Mouse (Mus musculus): ENCODE measurements around the gene Pa2g4. TPM values are rescaled to one million over a fixed set of nuclear protein-coding genes. Genes with fewer than 3 reads are reported as not detected.

The Pa2g4 gene
- polyA plus RNA-seq, 1 experiment, result not detected

DNA sequence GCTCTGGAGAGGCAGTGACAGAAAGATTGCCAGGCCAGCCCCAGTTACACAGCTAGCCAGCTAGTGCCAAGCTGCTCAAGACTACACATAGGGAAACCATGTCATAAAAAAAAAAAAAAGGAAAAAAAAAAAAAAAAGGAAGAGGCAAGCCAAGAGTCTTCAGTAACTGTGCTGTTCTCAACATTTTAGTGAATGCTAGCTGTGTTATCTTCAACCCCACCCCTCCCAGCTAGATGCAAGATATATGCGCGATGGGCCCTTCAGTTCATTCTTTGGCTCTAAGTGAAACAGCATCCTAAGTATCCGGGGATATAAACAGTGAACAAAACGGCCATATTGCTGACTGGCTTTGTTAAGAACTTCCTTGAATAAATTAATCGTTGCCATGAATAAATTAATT is 27.0 kb upstream of the Pa2g4 start:
- Histone ChIP-seq H3K4me1 (ENCODE audit: control insufficient read depth, insufficient read depth, low read length) (peaks cover 7% of the 10 kb centered on the region), H3K4me3 (ENCODE audit: insufficient read depth, low read depth, low read length) (no peak overlapping the region), H3K27ac (ENCODE audit: insufficient read depth, low read depth, low read length) (no peak overlapping the region)
- WGBS, result 31% methylated on average over 5 of the region's 5 CpGs
- no peak for TF ChIP-seq CTCF (IDR thresholded peaks at IDR 0.05; ENCODE audit: insufficient read depth, low read depth, low read length)
- TF ChIP-seq POLR2A (IDR thresholded peaks at IDR 0.05; ENCODE audit: insufficient read depth, low read depth, low read length), result no peak

DNA sequence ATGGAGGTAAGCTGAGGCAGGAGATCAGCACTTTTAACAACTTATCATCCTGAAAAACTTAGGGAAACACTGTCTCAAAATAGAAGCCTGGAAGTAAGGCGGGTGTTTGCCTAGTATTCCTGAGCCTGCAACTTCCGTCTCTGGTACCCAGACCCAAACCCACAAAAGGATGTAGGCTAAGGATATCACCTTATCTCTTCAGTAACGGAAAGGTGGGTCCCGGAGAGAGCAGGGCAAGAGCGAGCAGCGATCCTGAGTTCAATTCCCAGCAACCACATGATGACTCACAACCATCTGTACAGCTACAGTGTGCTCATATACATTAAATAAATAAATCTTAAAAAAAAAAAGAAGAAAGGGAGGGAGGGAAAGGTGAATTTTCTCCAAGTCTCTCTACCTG is 25.6 kb upstream of the Pa2g4 start:
- TF ChIP-seq POLR2A (IDR thresholded peaks at IDR 0.05; ENCODE audit: insufficient read depth, low read depth, low read length), result no peak
- TF ChIP-seq CTCF (IDR thresholded peaks at IDR 0.05; ENCODE audit: insufficient read depth, low read depth, low read length), result no peak
- Histone ChIP-seq H3K4me3 (ENCODE audit: insufficient read depth, low read depth, low read length) (no peak overlapping the region), H3K4me1 (ENCODE audit: control insufficient read depth, insufficient read depth, low read length) (peaks cover 7% of the 10 kb centered on the region), H3K27ac (ENCODE audit: insufficient read depth, low read depth, low read length) (no peak overlapping the region)
- 91% methylated on average over 6 of the region's 6 CpGs for WGBS

DNA sequence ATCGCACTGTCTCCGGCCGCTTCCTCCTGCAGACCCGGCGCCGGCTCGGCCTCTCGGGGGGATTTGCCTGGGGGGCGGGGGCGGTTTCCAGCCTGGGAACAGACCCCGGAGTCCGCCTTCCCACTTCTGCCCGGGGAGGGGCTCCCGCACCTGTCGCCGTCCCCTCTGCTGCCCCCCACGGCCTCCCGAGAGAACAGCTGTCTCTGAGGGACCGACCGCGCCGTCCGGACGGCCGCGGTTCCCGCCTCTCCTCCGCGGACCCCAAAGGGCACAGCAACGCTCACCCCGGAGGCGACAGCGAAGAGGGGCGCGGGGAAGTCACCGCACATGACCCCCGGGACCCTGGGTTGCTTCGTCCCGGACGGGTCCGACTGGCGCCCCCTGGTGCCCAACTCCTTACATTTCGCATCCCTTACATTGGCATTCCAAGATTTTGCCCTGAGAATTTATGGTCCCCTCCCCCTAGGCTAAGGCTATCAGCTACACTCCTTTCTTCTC is 24.5 kb upstream of the Pa2g4 start:
- Histone ChIP-seq H3K4me3 (ENCODE audit: insufficient read depth, low read depth, low read length) (peak overlapping the region; percentile 68), H3K4me1 (ENCODE audit: control insufficient read depth, insufficient read depth, low read length) (peaks cover 7% of the 10 kb centered on the region), H3K27ac (ENCODE audit: insufficient read depth, low read depth, low read length) (no peak overlapping the region)
- under 1% methylated on average over 43 of the region's 43 CpGs for WGBS
- TF ChIP-seq CTCF (IDR thresholded peaks at IDR 0.05; ENCODE audit: insufficient read depth, low read depth, low read length) (peak; percentile 96; the same call in 1 of the 2 replicates), POLR2A (IDR thresholded peaks at IDR 0.05; ENCODE audit: insufficient read depth, low read depth, low read length) (no peak)

DNA sequence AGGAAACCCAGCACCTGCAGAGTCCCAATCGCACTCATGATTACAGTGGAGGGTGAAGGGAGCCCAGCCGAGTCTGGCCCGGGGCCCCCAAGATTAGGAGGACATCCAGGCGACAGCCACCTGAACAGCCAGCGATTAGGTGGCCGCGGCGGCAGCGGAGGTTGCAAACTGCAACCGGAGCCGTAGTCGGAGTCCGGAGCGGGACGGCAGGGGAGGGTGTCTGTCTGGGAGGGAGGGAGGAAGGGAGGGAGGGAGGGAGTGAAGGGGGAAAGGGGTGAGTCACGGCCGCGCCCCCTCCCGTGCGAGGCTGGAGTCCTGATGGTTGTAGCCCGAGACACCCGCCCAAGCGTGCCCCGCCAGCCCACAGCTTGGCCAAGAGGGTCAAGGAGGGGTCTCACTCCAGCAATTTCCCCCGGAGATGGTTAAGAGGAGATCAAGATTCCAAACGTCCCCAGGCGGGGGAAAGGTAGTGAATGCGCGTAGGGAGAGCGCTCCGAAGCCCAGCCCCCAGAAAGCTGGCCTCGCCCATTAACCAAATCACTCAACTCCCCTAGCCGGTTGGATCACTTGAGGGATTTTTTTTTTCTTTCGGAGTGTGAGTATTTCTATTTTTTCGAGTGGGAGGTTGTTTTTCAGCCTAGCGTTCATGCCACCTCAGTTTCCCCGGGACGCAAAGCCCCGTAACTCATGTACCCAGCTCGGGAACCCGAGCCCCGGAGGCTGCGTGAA is 23.8 kb upstream of the Pa2g4 start, which contains the start of gene Erbb3:
Gene Erbb3, minus strand, starts transcription at position 189 of the 729 bp plus-strand sequence.
- no peak for TF ChIP-seq CTCF (IDR thresholded peaks at IDR 0.05; ENCODE audit: insufficient read depth, low read depth, low read length)
- no peak for TF ChIP-seq POLR2A (IDR thresholded peaks at IDR 0.05; ENCODE audit: insufficient read depth, low read depth, low read length)
- peak within 1 kb of the TSS; percentile 68 for H3K4me3 ChIP-seq (ENCODE audit: insufficient read depth, low read depth, low read length)
- WGBS, result under 1% methylated on average over 43 of the region's 43 CpGs
- H3K27ac ChIP-seq (ENCODE audit: insufficient read depth, low read depth, low read length), result no peak within 1 kb of the TSS; the same call in 1 of the 2 replicates
- H3K4me1 ChIP-seq (ENCODE audit: control insufficient read depth, insufficient read depth, low read length), result peaks cover 7% of the 10 kb centered on the region

DNA sequence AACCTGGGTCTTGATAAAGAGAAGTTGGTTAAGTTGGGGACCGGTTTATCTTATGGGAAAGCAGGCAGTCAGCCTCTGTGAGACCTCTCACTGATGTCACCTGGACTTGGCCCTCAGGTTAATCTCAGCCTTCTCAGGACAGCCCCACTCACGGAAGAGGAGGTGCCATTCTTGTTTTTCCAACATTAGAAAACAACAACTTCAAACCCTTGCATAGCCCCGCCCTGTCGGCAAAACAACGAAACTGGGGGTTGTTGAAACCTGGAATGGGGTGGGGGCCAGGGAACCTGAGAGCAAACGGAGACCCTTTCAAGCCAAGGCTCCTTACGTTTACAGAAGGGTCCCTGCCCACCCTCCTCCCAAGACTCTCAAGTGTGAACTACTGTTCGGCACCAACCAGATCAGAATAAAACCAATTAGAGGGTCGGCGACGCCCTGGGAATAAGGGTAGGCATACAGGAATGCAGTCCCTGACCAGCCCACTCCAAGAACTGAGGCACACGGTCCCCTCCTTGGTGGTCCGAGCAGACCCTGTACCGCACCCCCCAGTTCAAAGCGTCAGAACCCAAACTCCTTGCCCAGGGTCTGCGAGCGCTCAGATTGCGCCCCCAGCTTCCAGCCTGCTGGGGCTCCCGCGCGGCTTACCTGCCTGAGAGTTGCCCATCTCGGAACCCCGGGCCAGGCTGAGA is 23.1 kb upstream of the Pa2g4 start:
- Histone ChIP-seq H3K27ac (ENCODE audit: insufficient read depth, low read depth, low read length) (no peak overlapping the region), H3K4me1 (ENCODE audit: control insufficient read depth, insufficient read depth, low read length) (peaks cover 7% of the 10 kb centered on the region), H3K4me3 (ENCODE audit: insufficient read depth, low read depth, low read length) (peak overlapping the region; percentile 68)
- TF ChIP-seq CTCF (IDR thresholded peaks at IDR 0.05; ENCODE audit: insufficient read depth, low read depth, low read length), result no peak
- no peak for TF ChIP-seq POLR2A (IDR thresholded peaks at IDR 0.05; ENCODE audit: insufficient read depth, low read depth, low read length)
- 9% methylated on average over 23 of the region's 23 CpGs for WGBS

DNA sequence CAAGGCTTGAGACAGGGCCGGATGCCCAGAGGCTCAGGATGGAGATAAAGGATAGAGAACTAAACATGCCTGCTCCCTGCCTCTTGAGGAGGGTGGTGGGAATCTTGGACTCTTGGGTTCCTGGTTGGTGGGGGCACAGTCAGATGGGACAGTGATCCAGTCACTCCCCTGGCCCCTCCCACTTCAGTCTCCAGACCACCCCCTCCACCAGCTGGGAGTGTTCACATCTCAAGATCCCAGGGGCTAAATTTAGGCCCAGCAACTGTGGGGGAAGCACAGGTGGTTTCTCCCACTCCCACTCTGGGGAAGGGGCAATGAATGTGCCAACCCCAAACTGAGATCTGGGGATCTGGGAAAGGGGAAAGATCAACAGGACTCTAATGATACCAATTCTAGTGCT is 22.3 kb upstream of the Pa2g4 start:
- H3K4me1 ChIP-seq (ENCODE audit: control insufficient read depth, insufficient read depth, low read length), result peaks cover 10% of the 10 kb centered on the region
- H3K4me3 ChIP-seq (ENCODE audit: insufficient read depth, low read depth, low read length), result no peak overlapping the region
- TF ChIP-seq POLR2A (IDR thresholded peaks at IDR 0.05; ENCODE audit: insufficient read depth, low read depth, low read length) (no peak), CTCF (IDR thresholded peaks at IDR 0.05; ENCODE audit: insufficient read depth, low read depth, low read length) (no peak)
- no peak overlapping the region; the same call in 1 of the 2 replicates for H3K27ac ChIP-seq (ENCODE audit: insufficient read depth, low read depth, low read length)
- 40% methylated on average over 1 of the region's 1 CpGs for WGBS

DNA sequence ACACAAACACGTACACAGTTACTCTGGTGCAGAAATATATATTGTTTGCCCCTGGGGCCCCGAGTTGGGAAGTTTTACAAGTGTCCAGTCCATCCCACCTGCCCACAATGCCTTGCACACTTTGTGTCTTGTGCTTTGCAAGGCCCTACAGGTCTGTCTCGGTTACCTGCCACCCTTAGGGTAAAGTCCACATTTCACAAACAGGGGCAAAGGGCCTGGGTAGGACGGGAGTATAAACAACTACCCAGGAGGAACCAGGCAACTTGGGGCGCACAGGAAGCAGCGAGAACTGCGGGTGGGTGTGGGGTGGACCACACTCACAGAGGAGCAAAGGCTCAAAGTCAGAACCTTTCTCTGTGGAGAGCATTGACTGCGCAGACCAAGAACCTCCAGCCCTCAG is 21.9 kb upstream of the Pa2g4 start:
- TF ChIP-seq POLR2A (IDR thresholded peaks at IDR 0.05; ENCODE audit: insufficient read depth, low read depth, low read length) (no peak), CTCF (IDR thresholded peaks at IDR 0.05; ENCODE audit: insufficient read depth, low read depth, low read length) (no peak)
- Histone ChIP-seq H3K27ac (ENCODE audit: insufficient read depth, low read depth, low read length) (no peak overlapping the region), H3K4me3 (ENCODE audit: insufficient read depth, low read depth, low read length) (no peak overlapping the region), H3K4me1 (ENCODE audit: control insufficient read depth, insufficient read depth, low read length) (peaks cover 10% of the 10 kb centered on the region)
- 65% methylated on average over 8 of the region's 8 CpGs for WGBS

DNA sequence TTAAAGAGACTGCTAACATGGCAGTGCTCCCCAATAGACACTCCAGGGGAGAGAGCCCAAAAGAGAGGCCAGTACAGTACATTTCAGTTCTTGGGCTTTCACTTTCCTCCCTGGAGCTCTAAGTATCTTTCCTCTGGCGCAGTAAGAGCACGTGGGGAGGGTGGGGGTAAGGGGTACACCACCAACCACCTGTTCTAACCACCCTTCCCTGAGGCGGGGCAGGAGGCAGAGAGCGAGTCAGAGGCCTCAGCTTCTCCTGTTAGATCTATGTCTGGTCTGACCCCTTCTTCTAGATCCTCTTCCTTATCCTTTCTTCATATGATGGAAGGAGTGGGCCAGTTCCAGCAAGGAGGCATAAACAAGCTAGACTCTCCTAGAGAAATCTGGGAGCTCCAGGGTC is 21.3 kb upstream of the Pa2g4 start:
- no peak overlapping the region for H3K4me3 ChIP-seq (ENCODE audit: insufficient read depth, low read depth, low read length)
- H3K4me1 ChIP-seq (ENCODE audit: control insufficient read depth, insufficient read depth, low read length), result peaks cover 10% of the 10 kb centered on the region
- TF ChIP-seq CTCF (IDR thresholded peaks at IDR 0.05; ENCODE audit: insufficient read depth, low read depth, low read length) (no peak), POLR2A (IDR thresholded peaks at IDR 0.05; ENCODE audit: insufficient read depth, low read depth, low read length) (no peak)
- 70% methylated on average over 4 of the region's 4 CpGs for WGBS
- no peak overlapping the region for H3K27ac ChIP-seq (ENCODE audit: insufficient read depth, low read depth, low read length)

DNA sequence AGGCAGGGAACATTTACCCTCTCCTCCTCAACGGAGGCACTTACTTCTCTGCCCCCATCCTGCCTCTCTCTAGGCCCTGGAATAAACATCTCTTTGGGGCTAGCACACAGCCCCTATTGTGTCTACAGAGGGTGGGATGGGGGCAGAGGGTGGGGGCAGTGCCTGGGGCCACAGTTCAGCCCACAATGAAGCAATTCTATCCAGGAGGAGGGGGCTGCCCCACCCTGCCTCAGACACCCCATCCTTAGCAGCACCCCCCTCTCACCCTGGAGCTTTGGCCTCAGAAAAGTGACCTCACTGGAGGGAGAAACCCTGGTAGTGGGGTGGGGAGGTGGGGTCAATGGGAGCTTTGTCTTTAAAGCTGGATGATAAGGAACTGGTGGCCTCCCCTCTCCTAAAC is 20.8 kb upstream of the Pa2g4 start:
- no peak overlapping the region for H3K4me3 ChIP-seq (ENCODE audit: insufficient read depth, low read depth, low read length)
- no peak for TF ChIP-seq CTCF (IDR thresholded peaks at IDR 0.05; ENCODE audit: insufficient read depth, low read depth, low read length)
- TF ChIP-seq POLR2A (IDR thresholded peaks at IDR 0.05; ENCODE audit: insufficient read depth, low read depth, low read length), result no peak
- 10% methylated on average over 1 of the region's 1 CpGs for whole genome bisulfite sequencing

More for the DNA sequence above, 20.8 kb upstream of the Pa2g4 start:
- H3K4me1 ChIP-seq (ENCODE audit: control insufficient read depth, insufficient read depth, low read length), result peaks cover 10% of the 10 kb centered on the region
- peak overlapping the region; percentile 36; the same call in 1 of the 2 replicates for H3K27ac ChIP-seq (ENCODE audit: insufficient read depth, low read depth, low read length)
